Mouse (Mus musculus) liver, adult 2 months (tissue): Measurements from ENCODE around the gene Tmem117.

ENCODE experiments used
- CTCF ChIP-seq: fragments of 200-500 bp; IDR thresholded peaks from 2 replicates; pipeline ENCODE4 v1.5.1; 2011; ENCODE audit warnings: low read depth, low read length, control low read depth
- POLR2A ChIP-seq: fragments of 200-500 bp; IDR thresholded peaks from 2 replicates; pipeline ENCODE4 v1.6.1; 2011; ENCODE audit warnings: low read length, control low read depth; ENCODE audit not compliant: insufficient read depth; ENCODE audit errors: extremely low read depth

DNA sequence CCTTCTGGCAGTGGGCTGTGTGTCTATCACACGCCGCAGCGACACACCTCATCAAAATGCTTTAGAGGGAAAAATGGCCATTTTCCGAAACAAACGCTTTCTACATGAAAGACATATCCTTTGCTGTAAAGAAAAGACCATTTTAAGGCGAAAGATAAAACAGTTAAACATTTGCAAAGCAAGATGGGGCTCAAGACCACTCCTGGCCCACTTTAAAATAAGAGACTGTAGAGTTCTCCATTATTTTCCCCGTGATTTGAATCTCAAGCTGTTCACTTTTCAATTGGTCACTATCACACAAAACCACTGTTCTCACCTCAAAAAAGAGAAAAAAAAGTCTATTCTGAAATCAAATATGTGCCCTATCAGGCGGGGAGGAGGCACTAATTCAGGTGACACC is 38.9 kb upstream of the Tmem117 start:
- TF ChIP-seq CTCF: no peak
- TF ChIP-seq POLR2A: no peak
